Mouse (Mus musculus) neural tube, embryonic 11.5 days (tissue): ENCODE measurements at regions not wholly inside any gene's neighbourhood (a gene's known extent, or its start where the extent isn't known, plus 50 kb on each side); places are given as distances from the start of the nearest gene placed in this dataset.

Experiments
- ATAC-seq: fragments of 200-750 bp; cut with Nextera tagmentation; 2 replicates; pipeline ENCODE4 v1.8.0; 2017; ENCODE audit warnings: moderate number of reproducible peaks, mild to moderate bottlenecking, moderate TSS enrichment, moderate library complexity; ENCODE audit not compliant: insufficient read depth, low FRiP score, low TSS enrichment
- DNase-seq: peaks from one replicate; pipeline ENCODE4 v3.0.0-alpha.2; 2015; ENCODE audit warnings: low spot score
- H3K27ac ChIP-seq: fragments of 300-500 bp; sonication (generic); 2 replicates; pipeline ENCODE4 v1.5.1; 2014; ENCODE audit warnings: low read depth, mild to moderate bottlenecking, low read length
- H3K27me3 ChIP-seq: fragments of 300-500 bp; sonication (generic); 2 replicates; pipeline ENCODE4 v1.6.1; 2014; ENCODE audit warnings: mild to moderate bottlenecking, low read length, mixed read lengths; ENCODE audit not compliant: control insufficient read depth, insufficient read depth
- H3K36me3 ChIP-seq: fragments of 300-500 bp; sonication (generic); 2 replicates; pipeline ENCODE4 v1.6.1; 2014; ENCODE audit warnings: mild to moderate bottlenecking, low read length, moderate library complexity, mixed read lengths; ENCODE audit not compliant: control insufficient read depth, insufficient read depth
- H3K4me1 ChIP-seq: fragments of 300-500 bp; sonication (generic); 2 replicates; pipeline ENCODE4 v1.6.1; 2014; ENCODE audit warnings: low read length, mixed read lengths; ENCODE audit not compliant: control insufficient read depth, insufficient read depth
- H3K4me2 ChIP-seq: fragments of 300-500 bp; sonication (generic); 2 replicates; pipeline ENCODE4 v1.6.1; 2014; ENCODE audit warnings: low read depth, mild to moderate bottlenecking, moderate library complexity
- H3K4me3 ChIP-seq: fragments of 300-500 bp; sonication (generic); 2 replicates; pipeline ENCODE4 v1.5.1; 2014; ENCODE audit warnings: low read depth, low read length
- H3K9ac ChIP-seq: fragments of 300-500 bp; sonication (generic); 2 replicates; pipeline ENCODE4 v1.6.1; 2014; ENCODE audit warnings: mild to moderate bottlenecking, low read length
- H3K9me3 ChIP-seq: fragments of 300-500 bp; sonication (generic); 2 replicates; pipeline ENCODE4 v1.6.1; 2016; ENCODE audit warnings: low read length; ENCODE audit not compliant: control insufficient read depth
- WGBS: fragments of 180-500 bp; shearing (Covaris S2); extraction: QIAGEN DNeasy Blood & Tissue Kit; methylation state at CpG from one replicate; pipeline ENCODE4 v1.1.7; 2014; 5-methylcytosine and 5-hydroxymethylcytosine counted together

GRCm38 (mm10) chr8:64542501-64542900, 150.4 kb downstream of the Cpe start:
- DNase-seq (no peak), ATAC-seq (no peak)
- no peaks in the 10 kb centered on the region for H3K27me3 ChIP-seq
- 89% methylated on average over 3 of the region's 3 CpGs for WGBS
- H3K27ac ChIP-seq = no peak overlapping the region
- H3K4me1 ChIP-seq = no peaks in the 10 kb centered on the region
- H3K4me2 ChIP-seq = no peak overlapping the region
- no peaks in the 10 kb centered on the region for H3K36me3 ChIP-seq
- H3K9me3 ChIP-seq = no peaks in the 10 kb centered on the region
- H3K9ac ChIP-seq = no peak overlapping the region
- no peak overlapping the region for H3K4me3 ChIP-seq

GRCm38 (mm10) chr8:64539846-64540472, 152.9 kb downstream of the Cpe start:
- no peak overlapping the region for H3K4me2 ChIP-seq
- H3K27ac ChIP-seq = no peak overlapping the region
- 78% methylated on average over 4 of the region's 4 CpGs for WGBS

GRCm38 (mm10) chr8:64531780-64532179, 161.1 kb downstream of the Cpe start:
- Histone ChIP-seq H3K36me3 (no peaks in the 10 kb centered on the region), H3K4me2 (no peak overlapping the region), H3K4me1 (no peaks in the 10 kb centered on the region), H3K9ac (no peak overlapping the region), H3K4me3 (no peak overlapping the region), H3K27me3 (no peaks in the 10 kb centered on the region), H3K9me3 (no peaks in the 10 kb centered on the region), H3K27ac (no peak overlapping the region)
- WGBS = 86% methylated on average over 2 of the region's 2 CpGs
- ATAC-seq (no peak), DNase-seq (no peak)

More at GRCm38 (mm10) chr8:64539846-64540472, 152.9 kb downstream of the Cpe start:
- Histone ChIP-seq H3K36me3 (no peaks in the 10 kb centered on the region), H3K4me3 (no peak overlapping the region), H3K4me1 (no peaks in the 10 kb centered on the region), H3K9me3 (no peaks in the 10 kb centered on the region), H3K9ac (no peak overlapping the region), H3K27me3 (no peaks in the 10 kb centered on the region)
- ATAC-seq (no peak), DNase-seq (no peak)

GRCm38 (mm10) chr8:64522441-64523102, 170.3 kb downstream of the Cpe start:
- DNase-seq (no peak), ATAC-seq (no peak)
- no peak overlapping the region for H3K4me2 ChIP-seq
- no peaks in the 10 kb centered on the region for H3K27me3 ChIP-seq
- H3K9ac ChIP-seq = no peak overlapping the region
- no peaks in the 10 kb centered on the region for H3K4me1 ChIP-seq
- no peaks in the 10 kb centered on the region for H3K9me3 ChIP-seq
- H3K27ac ChIP-seq = no peak overlapping the region
- 86% methylated on average over 8 of the region's 8 CpGs for WGBS
- H3K36me3 ChIP-seq = no peaks in the 10 kb centered on the region
- no peak overlapping the region for H3K4me3 ChIP-seq

- Histone ChIP-seq H3K9ac (no peak overlapping the region), H3K4me3 (no peak overlapping the region), H3K27me3 (no peaks in the 10 kb centered on the region), H3K9me3 (no peaks in the 10 kb centered on the region), H3K27ac (no peak overlapping the region), H3K4me1 (no peaks in the 10 kb centered on the region), H3K4me2 (no peak overlapping the region), H3K36me3 (no peaks in the 10 kb centered on the region)
- ATAC-seq (no peak), DNase-seq (no peak)
- whole genome bisulfite sequencing = 74% methylated on average over 1 of the region's 1 CpGs
These were observed 173.2 kb downstream of the Cpe start for GRCm38 (mm10) chr8:64519650-64520049.

- H3K36me3 ChIP-seq = no peaks in the 10 kb centered on the region
- WGBS = 77% methylated on average over 5 of the region's 5 CpGs
- DNase-seq = no peak
- H3K27me3 ChIP-seq = no peaks in the 10 kb centered on the region
- no peaks in the 10 kb centered on the region for H3K9me3 ChIP-seq
- H3K9ac ChIP-seq = no peak overlapping the region
- no peak for ATAC-seq
- H3K4me3 ChIP-seq = no peak overlapping the region
- H3K27ac ChIP-seq = no peak overlapping the region
- H3K4me2 ChIP-seq = no peak overlapping the region
- no peaks in the 10 kb centered on the region for H3K4me1 ChIP-seq
These were observed 176.9 kb downstream of the Cpe start for GRCm38 (mm10) chr8:64515923-64516322.

- ATAC-seq (peak; percentile 60), DNase-seq (peak; percentile 15)
- no peak overlapping the region for H3K27ac ChIP-seq
- WGBS = 48% methylated on average over 6 of the region's 6 CpGs
- no peak overlapping the region for H3K4me3 ChIP-seq
- no peaks in the 10 kb centered on the region for H3K9me3 ChIP-seq
- H3K27me3 ChIP-seq = no peaks in the 10 kb centered on the region
- H3K4me1 ChIP-seq = no peaks in the 10 kb centered on the region; the same call in 1 of the 2 replicates
- H3K4me2 ChIP-seq = no peak overlapping the region
- H3K9ac ChIP-seq = no peak overlapping the region
- H3K36me3 ChIP-seq = no peaks in the 10 kb centered on the region
These were observed 195.4 kb downstream of the Cpe start for GRCm38 (mm10) chr8:64497281-64498060.

GRCm38 (mm10) chr8:64496333-64497213, 196.3 kb downstream of the Cpe start:
- ATAC-seq (peak; percentile 60), DNase-seq (peak; percentile 11)
- 47% methylated on average over 14 of the region's 14 CpGs for WGBS
- Histone ChIP-seq H3K4me3 (no peak overlapping the region), H3K36me3 (no peaks in the 10 kb centered on the region), H3K4me2 (no peak overlapping the region), H3K9me3 (no peaks in the 10 kb centered on the region), H3K27me3 (no peaks in the 10 kb centered on the region), H3K27ac (no peak overlapping the region), H3K4me1 (no peaks in the 10 kb centered on the region; the same call in 1 of the 2 replicates), H3K9ac (no peak overlapping the region)
